Mouse (Mus musculus): ENCODE data around the gene Gja4. TPM values are rescaled to one million over a fixed set of nuclear protein-coding genes. Genes with fewer than 3 reads are reported as not detected.

The Gja4 gene
- polyA plus RNA-seq, 1 experiment from 2014 or later: 20.8 TPM

GRCm38 (mm10) chr4:127314585-127314984 is 746 bp upstream of the Gja4 start:
- Histone ChIP-seq H3K4me3 (ENCODE audit: low read depth, low read length) (peak overlapping the region; percentile 63), H3K4me2 (ENCODE audit: low read length) (peak overlapping the region; percentile 94), H3K9me3 (replicated peaks; ENCODE audit: control insufficient read depth, low read length, poor library complexity, severe bottlenecking) (no peaks in the 10 kb centered on the region), H3K4me1 (ENCODE audit: control insufficient read depth, insufficient read depth, low read length) (peaks cover 7% of the 10 kb centered on the region; the same call in 1 of the 2 replicates), H3K27ac (ENCODE audit: low read length) (no peak overlapping the region), H3K36me3 (ENCODE audit: control insufficient read depth, insufficient read depth, low read length) (no peaks in the 10 kb centered on the region), H3K9ac (ENCODE audit: low read depth, low read length) (peak overlapping the region; percentile 81), H3K27me3 (ENCODE audit: control insufficient read depth, insufficient read depth, low read depth, low read length) (peaks cover 7% of the 10 kb centered on the region; the same call in 1 of the 2 replicates)
- 46% methylated on average over 9 of the region's 9 CpGs for WGBS
- ATAC-seq: 0 out of 2 replicates have a peak, but pooled peaks have one; percentile 15

GRCm38 (mm10) chr4:127312349-127312748 is 1.5 kb downstream of the Gja4 start:
- Histone ChIP-seq H3K36me3 (ENCODE audit: control insufficient read depth, insufficient read depth, low read length) (no peaks in the 10 kb centered on the region), H3K27me3 (ENCODE audit: control insufficient read depth, insufficient read depth, low read depth, low read length) (peaks cover 7% of the 10 kb centered on the region; the same call in 1 of the 2 replicates), H3K4me2 (ENCODE audit: low read length) (peak overlapping the region; percentile 94), H3K4me3 (ENCODE audit: low read depth, low read length) (no peak overlapping the region), H3K27ac (ENCODE audit: low read length) (no peak overlapping the region), H3K4me1 (ENCODE audit: control insufficient read depth, insufficient read depth, low read length) (peaks cover 7% of the 10 kb centered on the region; the same call in 1 of the 2 replicates), H3K9ac (ENCODE audit: low read depth, low read length) (no peak overlapping the region), H3K9me3 (replicated peaks; ENCODE audit: control insufficient read depth, low read length, poor library complexity, severe bottlenecking) (no peaks in the 10 kb centered on the region)
- no peak for ATAC-seq
- WGBS: 64% methylated on average over 24 of the region's 24 CpGs

GRCm38 (mm10) chr4:127311561-127311960 is 2.3 kb downstream of the Gja4 start:
- peaks cover 7% of the 10 kb centered on the region; the same call in 1 of the 2 replicates for H3K27me3 ChIP-seq (ENCODE audit: control insufficient read depth, insufficient read depth, low read depth, low read length)
- H3K36me3 ChIP-seq (ENCODE audit: control insufficient read depth, insufficient read depth, low read length): no peaks in the 10 kb centered on the region
- H3K9me3 ChIP-seq (replicated peaks; ENCODE audit: control insufficient read depth, low read length, poor library complexity, severe bottlenecking): no peaks in the 10 kb centered on the region
- H3K4me3 ChIP-seq (ENCODE audit: low read depth, low read length): no peak overlapping the region
- H3K4me1 ChIP-seq (ENCODE audit: control insufficient read depth, insufficient read depth, low read length): peaks cover 7% of the 10 kb centered on the region; the same call in 1 of the 2 replicates
- no peak overlapping the region for H3K4me2 ChIP-seq (ENCODE audit: low read length)
- no peak overlapping the region for H3K9ac ChIP-seq (ENCODE audit: low read depth, low read length)
- WGBS: 65% methylated on average over 9 of the region's 9 CpGs
- ATAC-seq: no peak
- H3K27ac ChIP-seq (ENCODE audit: low read length): no peak overlapping the region

GRCm38 (mm10) chr4:127306915-127307314 is 6.9 kb downstream of the Gja4 start:
- no peak overlapping the region for H3K4me3 ChIP-seq (ENCODE audit: low read depth, low read length)
- no peak overlapping the region for H3K4me2 ChIP-seq (ENCODE audit: low read length)
- WGBS: 74% methylated on average over 2 of the region's 2 CpGs
- no peaks in the 10 kb centered on the region for H3K9me3 ChIP-seq (replicated peaks; ENCODE audit: control insufficient read depth, low read length, poor library complexity, severe bottlenecking)
- H3K27me3 ChIP-seq (ENCODE audit: control insufficient read depth, insufficient read depth, low read depth, low read length): no peaks in the 10 kb centered on the region
- H3K9ac ChIP-seq (ENCODE audit: low read depth, low read length): no peak overlapping the region
- no peaks in the 10 kb centered on the region for H3K4me1 ChIP-seq (ENCODE audit: control insufficient read depth, insufficient read depth, low read length)
- H3K36me3 ChIP-seq (ENCODE audit: control insufficient read depth, insufficient read depth, low read length): no peaks in the 10 kb centered on the region
- ATAC-seq: no peak
- no peak overlapping the region for H3K27ac ChIP-seq (ENCODE audit: low read length)

GRCm38 (mm10) chr4:127303796-127304195 is 10.0 kb downstream of the Gja4 start:
- H3K4me3 ChIP-seq (ENCODE audit: low read depth, low read length): no peak overlapping the region
- H3K9ac ChIP-seq (ENCODE audit: low read depth, low read length): no peak overlapping the region
- no peaks in the 10 kb centered on the region for H3K36me3 ChIP-seq (ENCODE audit: control insufficient read depth, insufficient read depth, low read length)
- H3K4me2 ChIP-seq (ENCODE audit: low read length): no peak overlapping the region
- no peak overlapping the region for H3K27ac ChIP-seq (ENCODE audit: low read length)
- no peak for ATAC-seq
- no peaks in the 10 kb centered on the region for H3K27me3 ChIP-seq (ENCODE audit: control insufficient read depth, insufficient read depth, low read depth, low read length)
- no peaks in the 10 kb centered on the region for H3K4me1 ChIP-seq (ENCODE audit: control insufficient read depth, insufficient read depth, low read length)
- no peaks in the 10 kb centered on the region for H3K9me3 ChIP-seq (replicated peaks; ENCODE audit: control insufficient read depth, low read length, poor library complexity, severe bottlenecking)
- WGBS: 83% methylated on average over 3 of the region's 3 CpGs

GRCm38 (mm10) chr4:127300503-127300902 is 13.3 kb downstream of the Gja4 start:
- ATAC-seq: no peak
- WGBS: 68% methylated on average over 5 of the region's 5 CpGs
- no peaks in the 10 kb centered on the region for H3K9me3 ChIP-seq (replicated peaks; ENCODE audit: control insufficient read depth, low read length, poor library complexity, severe bottlenecking)

GRCm38 (mm10) chr4:127292631-127293030 is 21.2 kb downstream of the Gja4 start:
- ATAC-seq: no peak
- Histone ChIP-seq H3K4me3 (ENCODE audit: low read depth, low read length) (no peak overlapping the region), H3K27ac (ENCODE audit: low read length) (no peak overlapping the region), H3K36me3 (ENCODE audit: control insufficient read depth, insufficient read depth, low read length) (no peaks in the 10 kb centered on the region), H3K9me3 (replicated peaks; ENCODE audit: control insufficient read depth, low read length, poor library complexity, severe bottlenecking) (no peaks in the 10 kb centered on the region), H3K4me1 (ENCODE audit: control insufficient read depth, insufficient read depth, low read length) (no peaks in the 10 kb centered on the region), H3K9ac (ENCODE audit: low read depth, low read length) (no peak overlapping the region), H3K27me3 (ENCODE audit: control insufficient read depth, insufficient read depth, low read depth, low read length) (no peaks in the 10 kb centered on the region), H3K4me2 (ENCODE audit: low read length) (no peak overlapping the region)
- 69% methylated on average over 5 of the region's 5 CpGs for WGBS

More at GRCm38 (mm10) chr4:127300503-127300902, 13.3 kb downstream of the Gja4 start:
- no peak overlapping the region for H3K27ac ChIP-seq (ENCODE audit: low read length)
- H3K27me3 ChIP-seq (ENCODE audit: control insufficient read depth, insufficient read depth, low read depth, low read length): no peaks in the 10 kb centered on the region
- H3K9ac ChIP-seq (ENCODE audit: low read depth, low read length): no peak overlapping the region
- no peak overlapping the region for H3K4me3 ChIP-seq (ENCODE audit: low read depth, low read length)
- H3K36me3 ChIP-seq (ENCODE audit: control insufficient read depth, insufficient read depth, low read length): no peaks in the 10 kb centered on the region
- H3K4me2 ChIP-seq (ENCODE audit: low read length): no peak overlapping the region
- no peaks in the 10 kb centered on the region for H3K4me1 ChIP-seq (ENCODE audit: control insufficient read depth, insufficient read depth, low read length)

GRCm38 (mm10) chr4:127289039-127289548 is 24.7 kb downstream of the Gja4 start:
- 84% methylated on average over 6 of the region's 6 CpGs for WGBS
- H3K36me3 ChIP-seq (ENCODE audit: control insufficient read depth, insufficient read depth, low read length): no peaks in the 10 kb centered on the region
- no peak for ATAC-seq

GRCm38 (mm10) chr4:127286907-127287306 is 26.9 kb downstream of the Gja4 start:
- 79% methylated on average over 4 of the region's 4 CpGs for WGBS
- no peak overlapping the region for H3K27ac ChIP-seq (ENCODE audit: low read length)
- no peaks in the 10 kb centered on the region for H3K4me1 ChIP-seq (ENCODE audit: control insufficient read depth, insufficient read depth, low read length)
- no peak overlapping the region for H3K9ac ChIP-seq (ENCODE audit: low read depth, low read length)
- H3K27me3 ChIP-seq (ENCODE audit: control insufficient read depth, insufficient read depth, low read depth, low read length): no peaks in the 10 kb centered on the region
- H3K4me2 ChIP-seq (ENCODE audit: low read length): no peak overlapping the region
- ATAC-seq: no peak
- H3K4me3 ChIP-seq (ENCODE audit: low read depth, low read length): no peak overlapping the region
- H3K36me3 ChIP-seq (ENCODE audit: control insufficient read depth, insufficient read depth, low read length): no peaks in the 10 kb centered on the region
- H3K9me3 ChIP-seq (replicated peaks; ENCODE audit: control insufficient read depth, low read length, poor library complexity, severe bottlenecking): no peaks in the 10 kb centered on the region

More at GRCm38 (mm10) chr4:127289039-127289548, 24.7 kb downstream of the Gja4 start:
- Histone ChIP-seq H3K4me2 (ENCODE audit: low read length) (no peak overlapping the region), H3K27me3 (ENCODE audit: control insufficient read depth, insufficient read depth, low read depth, low read length) (no peaks in the 10 kb centered on the region), H3K9me3 (replicated peaks; ENCODE audit: control insufficient read depth, low read length, poor library complexity, severe bottlenecking) (no peaks in the 10 kb centered on the region), H3K9ac (ENCODE audit: low read depth, low read length) (no peak overlapping the region), H3K4me3 (ENCODE audit: low read depth, low read length) (no peak overlapping the region), H3K4me1 (ENCODE audit: control insufficient read depth, insufficient read depth, low read length) (no peaks in the 10 kb centered on the region), H3K27ac (ENCODE audit: low read length) (no peak overlapping the region)
